Mouse (Mus musculus) cerebellum, adult 2 months (tissue): Measurements from ENCODE around the gene Cxcl17.

Experiments
- CTCF ChIP-seq: fragments of 200-500 bp; IDR thresholded peaks from 2 replicates; pipeline ENCODE4 v1.5.1; 2011; ENCODE audit warnings: low read depth, mild to moderate bottlenecking, control low read depth, low read length, moderate library complexity, borderline replicate concordance; ENCODE audit not compliant: insufficient read depth
- POLR2A ChIP-seq: fragments of 200-500 bp; IDR thresholded peaks from 2 replicates; pipeline ENCODE4 v1.6.1; 2011; ENCODE audit warnings: low read length, control low read depth, borderline replicate concordance; ENCODE audit not compliant: insufficient read depth

- no peak for TF ChIP-seq POLR2A
- no peak for TF ChIP-seq CTCF
Observed at GRCm38 (mm10) chr7:25383891-25384290, 28.8 kb downstream of the Cxcl17 start.
